Comparison of ENCODE assay signal across 10 mouse cellular contexts in the genomic region with DNA sequence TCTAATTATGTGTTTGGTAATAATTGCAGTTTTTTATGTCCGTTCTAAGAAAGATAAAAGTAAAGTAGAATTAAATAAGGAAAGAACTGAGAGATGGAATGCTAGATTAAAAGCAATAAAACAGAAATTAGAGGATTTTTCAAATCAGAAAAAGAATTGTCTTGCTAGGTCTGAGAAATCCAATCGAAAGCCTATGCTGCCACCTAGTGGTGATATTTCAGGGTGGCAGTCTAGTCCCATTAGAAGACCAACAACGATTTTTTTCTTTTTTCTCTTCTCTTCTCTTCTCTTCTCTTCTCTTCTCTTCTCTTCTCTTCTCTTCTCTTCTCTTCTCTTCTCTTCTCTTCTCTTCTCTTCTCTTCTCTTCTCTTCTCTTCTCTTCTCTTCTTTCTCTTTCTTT. TPM values are rescaled to one million over a fixed set of nuclear protein-coding genes. Genes with fewer than 3 reads are reported as not detected.
DNase-seq lines count a peak whose midpoint lies in the region; ATAC-seq lines count a peak whose summit lies in the region.
"Not testable (repeated sequence)": the region's sequence is repeated elsewhere in the genome, so short reads cannot be mapped to it uniquely, and the experiment has no call there.
"Had no signal": no experiment of that assay in that cellular context is flagged by ENCODE, and none has a peak within 500 bp of the region (broad histone marks: within the 10 kb centered on the region; RNA-seq: fewer than 3 reads in every experiment).

No protein-coding gene starts in this region.

- not testable (repeated sequence) for H3K9ac ChIP-seq in forebrain, embryonic 15.5 days (replicated peaks)

- not testable (repeated sequence) for H3K9me3 ChIP-seq in forebrain, embryonic 15.5 days

- H3K27ac ChIP-seq in forebrain, embryonic 15.5 days (replicated peaks): not testable (repeated sequence)

- H3K27me3 ChIP-seq in forebrain, embryonic 15.5 days: not testable (repeated sequence)

- H3K4me3 ChIP-seq in forebrain, embryonic 15.5 days: not testable (repeated sequence)

- 6% methylated on average over 3 of the region's 3 CpGs for WGBS in forebrain, embryonic 15.5 days

- H3K36me3 ChIP-seq in forebrain, embryonic 15.5 days: not testable (repeated sequence)

- peak; percentile 66; the same call in 1 of the 2 replicates for ATAC-seq in forebrain, embryonic 15.5 days (replicated peaks)

- peak; percentile 34 for DNase-seq in Muller cell, postnatal 12 days (ENCODE audit: inconsistent ontology term)
- DNase-seq in cerebellum, adult 11-12 months: peak; percentile 60
- DNase-seq in heart, postnatal 4 days: peak; percentile 86
- DNase-seq in layer of hippocampus, postnatal 10 days (ENCODE audit: low spot score in 2 of 2): peak; percentile 88 to 89
- peak; percentile 77 for DNase-seq in lung, postnatal 25 days (ENCODE audit: low spot score)
- peak; percentile 56 for DNase-seq in right cerebral cortex, postnatal 25 days
- peak; percentile 72 for DNase-seq in urinary bladder, postnatal 25 days (ENCODE audit: low spot score)

- not testable (repeated sequence) for H3K4me2 ChIP-seq in forebrain, embryonic 15.5 days (replicated peaks)

- not testable (repeated sequence) for H3K4me1 ChIP-seq in forebrain, embryonic 15.5 days

RNA-seq across cellular contexts. Expression of a gene that starts 13.2 kb away (rescaled TPM):
- polyA plus RNA-seq in forebrain, embryonic 15.5 days (2015; fragmentation: Nextera tagmentation; extraction: Ambion mirVana): 0.08 and 0.14 TPM in 2 replicates
- total RNA-seq in heart, postnatal 4 days (2021): under 1 TPM; 0.41 TPM
- under 1 TPM; 0.25 to 0.42 TPM for total RNA-seq in layer of hippocampus, postnatal 10 days (2021)
- polyA plus RNA-seq: liver, embryonic 15.5 days; stomach, embryonic 16.5 days had no signal

RNA-seq across cellular contexts. Expression of a gene that starts 56.3 kb away (rescaled TPM):
- polyA plus RNA-seq in forebrain, embryonic 15.5 days (2015; fragmentation: Nextera tagmentation; extraction: Ambion mirVana): 0.48 and 0.74 TPM in 2 replicates
- not detected for total RNA-seq in heart, postnatal 4 days (2021)
- total RNA-seq in layer of hippocampus, postnatal 10 days (2021): not detected
- polyA plus RNA-seq: liver, embryonic 15.5 days had no signal

Comparison
In these comparisons a context has a peak if more than half of its experiments do, and no peak if none do; other contexts are left out.
1. DNase-seq: peak in every context shown above with its lines; median percentile 88 in layer of hippocampus, postnatal 10 days; 86 in heart, postnatal 4 days; 77 in lung, postnatal 25 days; 72 in urinary bladder, postnatal 25 days; 60 in cerebellum, adult 11-12 months; 56 in right cerebral cortex, postnatal 25 days; 34 in Muller cell, postnatal 12 days.